Mouse (Mus musculus) myocyte (in vitro differentiated cells): Measurements from ENCODE around the gene Tbc1d14.

Experiments
- MYOG ChIP-seq, 3 experiments: IDR thresholded peaks; one replicate each; pipeline ENCODE4 v1.6.1; 2011; ENCODE audit warnings: control low read depth in 2 of 3, low read depth in 2 of 3, mild to moderate bottlenecking in 2 of 3; ENCODE audit not compliant: insufficient read length in 2 of 3, control insufficient read depth in 1 of 3, insufficient read depth in 1 of 3
- POLR2A ChIP-seq: IDR thresholded peaks from one replicate; pipeline ENCODE4 v1.6.1; 2011; ENCODE audit warnings: low read depth, mild to moderate bottlenecking, control low read depth, moderate library complexity; ENCODE audit not compliant: insufficient read length

DNA sequence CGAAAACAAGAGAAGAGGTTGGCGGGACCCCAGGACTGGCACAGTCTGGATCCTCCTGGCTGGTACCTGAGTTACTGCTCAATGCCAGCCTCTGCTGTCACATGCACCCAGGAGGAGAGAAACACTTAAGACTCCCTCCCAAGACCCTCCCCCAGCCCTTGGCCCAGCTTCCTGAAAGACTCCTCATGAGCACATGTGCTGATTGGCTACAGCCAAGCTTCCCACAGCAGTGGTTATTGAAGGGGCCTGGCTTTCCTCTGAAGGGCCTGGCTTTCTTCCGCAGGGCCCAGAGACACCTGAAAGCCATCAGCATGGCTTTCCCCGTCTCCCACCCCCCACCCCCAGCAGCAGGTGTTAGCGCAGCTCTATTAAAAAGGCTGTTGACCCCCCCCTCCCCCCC lies at the start of gene Tbc1d14:
- TF ChIP-seq MYOG (IDR thresholded peaks at IDR 0.05; ENCODE audit: control insufficient read depth in 1 of 3, insufficient read depth in 1 of 3, insufficient read length in 2 of 3, low read depth in 2 of 3) = no peak
- TF ChIP-seq POLR2A = no peak
